Mouse (Mus musculus) myocyte (in vitro differentiated cells): ENCODE measurements at regions not wholly inside any gene's neighbourhood (a gene's known extent, or its start where the extent isn't known, plus 50 kb on each side); places are given as distances from the start of the nearest gene placed in this dataset.

Experiments used
- CEBPB ChIP-seq: IDR thresholded peaks from 2 replicates; pipeline ENCODE4 v1.6.1; 2011; ENCODE audit warnings: mild to moderate bottlenecking, moderate library complexity; ENCODE audit not compliant: poor library complexity, insufficient read depth, severe bottlenecking
- E2F4 ChIP-seq: IDR thresholded peaks from one replicate; pipeline ENCODE4 v1.6.1; 2011; ENCODE audit warnings: mild to moderate bottlenecking, control low read depth, moderate library complexity; ENCODE audit not compliant: insufficient read depth
- MAX ChIP-seq: IDR thresholded peaks from one replicate; pipeline ENCODE4 v1.6.1; 2011; ENCODE audit warnings: low read depth, mild to moderate bottlenecking, control low read depth
- POLR2A ChIP-seq: IDR thresholded peaks from one replicate; pipeline ENCODE4 v1.6.1; 2011; ENCODE audit warnings: low read depth, mild to moderate bottlenecking, control low read depth, moderate library complexity; ENCODE audit not compliant: insufficient read length
- POLR2AphosphoS2 ChIP-seq: IDR thresholded peaks from one replicate; pipeline ENCODE4 v1.6.1; 2011; ENCODE audit warnings: low read depth, control low read depth; ENCODE audit not compliant: insufficient read length
- TCF12 ChIP-seq: IDR thresholded peaks from one replicate; pipeline ENCODE4 v1.6.1; 2011; ENCODE audit warnings: mild to moderate bottlenecking, control low read depth; ENCODE audit not compliant: poor library complexity, insufficient read depth, severe bottlenecking
- USF1 ChIP-seq: IDR thresholded peaks from one replicate; pipeline ENCODE4 v1.6.1; 2011; ENCODE audit warnings: low read depth, mild to moderate bottlenecking, control low read depth, moderate library complexity

DNA sequence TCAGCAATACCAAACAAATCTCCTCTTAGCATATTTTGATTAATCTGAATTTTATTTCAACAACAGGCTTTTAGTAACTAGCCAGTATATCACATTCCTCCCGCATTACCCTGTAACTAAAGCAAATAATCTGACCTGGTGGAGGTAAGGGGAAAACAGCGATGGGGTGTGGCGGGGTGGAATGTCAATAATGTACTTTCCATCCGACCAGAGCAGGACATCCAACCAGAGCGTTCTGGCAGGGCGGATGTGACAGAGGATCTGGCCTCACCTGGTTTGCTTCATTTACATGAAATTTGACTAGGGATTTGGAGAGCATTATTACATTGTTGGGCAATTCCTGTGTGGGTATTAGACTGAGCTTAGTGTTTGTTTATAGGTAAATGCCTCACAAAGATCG is 106.2 kb upstream of the Serp2 start:
- no peak for TF ChIP-seq POLR2A
- no peak for TF ChIP-seq USF1
- no peak for TF ChIP-seq E2F4
- TF ChIP-seq TCF12: no peak
- no peak for TF ChIP-seq CEBPB
- no peak for TF ChIP-seq POLR2AphosphoS2
- no peak for TF ChIP-seq MAX
